In genomic region chr2:109311369-109311768, GRCm38 (mm10) we compare ENCODE assay signal across 15 mouse cellular contexts.
"Had no signal": no experiment of that assay in that cellular context is flagged by ENCODE, and none has a peak within 500 bp of the region (broad histone marks: within the 10 kb centered on the region; RNA-seq: fewer than 3 reads in every experiment).

No protein-coding gene starts in this region.

- H3K27ac ChIP-seq: midbrain, embryonic 10.5 days; midbrain, embryonic 12.5 days; midbrain, embryonic 15.5 days; neural tube, embryonic 12.5 days; stomach, embryonic 15.5 days; stomach, postnatal 0 days had no signal

- H3K4me3 ChIP-seq: midbrain, embryonic 10.5 days; midbrain, embryonic 12.5 days; midbrain, embryonic 15.5 days; neural tube, embryonic 12.5 days; stomach, embryonic 15.5 days had no signal

- H3K4me1 ChIP-seq: midbrain, embryonic 10.5 days; midbrain, embryonic 12.5 days; midbrain, embryonic 15.5 days; neural tube, embryonic 12.5 days; stomach, embryonic 15.5 days had no signal

- H3K27me3 ChIP-seq: midbrain, embryonic 12.5 days; midbrain, embryonic 15.5 days; neural tube, embryonic 12.5 days; stomach, embryonic 15.5 days had no signal

- DNase-seq: lung, adult 18-20 months; lung, embryonic 14.5 days; lung, postnatal 10 days; lung, postnatal 4 days; right cerebral cortex, postnatal 25 days; right cerebral cortex, postnatal 4 days; thymus, adult 2 months; thymus, postnatal 25 days; thymus, postnatal 4 days had no signal

- H3K9ac ChIP-seq: lung, embryonic 14.5 days; midbrain, embryonic 12.5 days; midbrain, embryonic 15.5 days; neural tube, embryonic 12.5 days; stomach, embryonic 15.5 days had no signal

- H3K9me3 ChIP-seq: midbrain, embryonic 10.5 days; midbrain, embryonic 12.5 days; midbrain, embryonic 15.5 days; neural tube, embryonic 12.5 days; stomach, embryonic 15.5 days had no signal

- H3K36me3 ChIP-seq: midbrain, embryonic 15.5 days had no signal
